Mouse (Mus musculus) telencephalon, adult 2 months (tissue): ENCODE measurements at regions not wholly inside any gene's neighbourhood (a gene's known extent, or its start where the extent isn't known, plus 50 kb on each side); places are given as distances from the start of the nearest gene placed in this dataset.

ENCODE experiments used
- DNase-seq: peaks from one replicate; pipeline ENCODE4 v3.0.0-alpha.2; 2011; ENCODE audit warnings: low read depth, low spot score

DNA sequence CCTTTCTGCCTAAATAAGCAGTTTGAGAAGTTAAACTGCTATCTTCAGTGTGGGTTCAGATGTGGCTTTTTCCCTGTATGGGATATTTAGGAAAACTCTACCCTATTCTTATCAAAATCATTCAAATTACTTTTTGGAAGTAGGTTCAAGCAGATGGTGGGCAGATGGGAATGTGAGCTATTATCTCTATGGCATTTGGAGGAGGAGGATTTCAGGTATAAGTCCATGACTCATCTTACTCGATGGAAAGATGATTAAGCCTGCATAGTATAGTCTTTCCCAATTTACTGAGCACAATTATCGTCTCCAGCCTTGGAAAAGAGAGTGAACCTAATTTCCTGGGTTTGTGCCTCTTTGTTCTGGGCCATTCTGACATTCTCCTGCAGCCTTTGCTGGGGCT, 1413.2 kb downstream of the D3Ertd751e start:
- DNase-seq = peak; percentile 62

- peak; percentile 41 for DNase-seq
Observed at GRCm38 (mm10) chr3:43160530-43160929, 1418.1 kb downstream of the D3Ertd751e start.

DNA sequence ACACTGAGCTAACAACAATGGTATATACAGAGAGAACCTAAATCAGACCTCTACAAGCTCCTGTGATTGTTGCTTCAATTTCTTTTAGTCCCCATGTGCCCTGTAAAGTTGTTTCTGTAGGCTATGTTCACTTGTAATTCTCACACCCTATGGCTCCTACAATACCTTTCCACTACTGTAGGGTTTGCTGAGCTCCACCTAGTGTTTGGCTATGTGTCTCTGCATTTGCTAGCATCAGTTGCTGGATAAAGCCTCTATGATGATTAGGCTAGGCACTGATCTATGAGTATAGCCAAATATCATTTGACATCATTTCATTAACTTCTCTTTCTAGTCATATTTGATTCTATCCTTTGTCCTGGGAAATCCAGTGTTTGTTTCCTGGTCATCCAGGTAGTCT, 1440.4 kb downstream of the D3Ertd751e start:
- no peak for DNase-seq

- peak; percentile 27 for DNase-seq
Observed at GRCm38 (mm10) chr3:43199891-43200290, 1457.5 kb downstream of the D3Ertd751e start.

DNA sequence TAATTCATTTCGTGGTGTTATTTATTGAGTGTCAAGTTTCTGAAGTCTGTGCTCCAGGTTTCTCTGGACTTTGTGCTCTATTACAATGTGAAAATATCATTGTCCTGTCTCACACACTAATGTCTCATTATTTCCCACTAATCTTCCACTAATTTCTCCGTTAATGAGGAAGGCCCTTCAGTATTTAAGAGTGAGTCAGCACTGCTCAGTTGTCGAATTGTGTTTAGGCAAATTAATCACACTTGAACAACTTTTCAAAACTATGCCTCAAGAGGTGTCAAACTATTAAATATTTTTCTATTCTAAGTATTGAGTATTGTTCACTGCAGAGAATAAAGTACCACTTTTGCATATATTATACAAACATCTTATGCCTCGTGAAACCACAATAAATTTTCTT, 1467.2 kb downstream of the D3Ertd751e start:
- no peak for DNase-seq

- no peak for DNase-seq
Observed at GRCm38 (mm10) chr3:43218726-43219125, 1476.3 kb downstream of the D3Ertd751e start.

- no peak for DNase-seq
Observed at GRCm38 (mm10) chr3:43246639-43247038, 1504.2 kb downstream of the D3Ertd751e start.
